Mouse (Mus musculus) lung, postnatal 10 days (tissue): ENCODE measurements at regions not wholly inside any gene's neighbourhood (a gene's known extent, or its start where the extent isn't known, plus 50 kb on each side); places are given as distances from the start of the nearest gene placed in this dataset.

Experiments
- DNase-seq: peaks from one replicate; pipeline ENCODE4 v3.0.0; 2021

GRCm38 (mm10) chr9:47441155-47441554, 88.8 kb upstream of the Cadm1 start:
- no peak for DNase-seq

- DNase-seq, result no peak
These were observed 85.8 kb upstream of the Cadm1 start for GRCm38 (mm10) chr9:47444168-47444567.

GRCm38 (mm10) chr9:47444752-47445151, 85.2 kb upstream of the Cadm1 start:
- no peak for DNase-seq

DNA sequence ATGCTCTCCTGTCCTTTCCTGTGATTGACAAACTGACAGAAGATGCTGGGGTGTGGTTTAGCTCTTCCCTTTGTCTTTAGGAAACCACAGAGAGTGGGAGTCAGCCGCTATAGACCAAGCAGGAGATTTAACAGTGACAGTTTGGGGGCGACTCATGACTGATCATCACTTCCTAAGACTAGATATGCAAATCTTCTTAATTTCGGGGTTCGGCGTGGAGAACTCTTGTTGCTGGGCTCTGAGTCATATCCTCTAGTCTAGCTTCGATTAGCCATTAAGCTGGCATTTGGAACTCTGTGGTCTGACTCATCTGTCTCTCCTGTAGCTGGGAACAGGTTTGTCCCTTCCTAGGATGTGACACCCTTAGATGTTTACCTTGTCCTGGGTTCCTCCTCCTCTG, 84.6 kb upstream of the Cadm1 start:
- no peak for DNase-seq

- no peak for DNase-seq
These were observed 77.2 kb upstream of the Cadm1 start for GRCm38 (mm10) chr9:47452752-47453151.

- DNase-seq, result peak; percentile 24
These were observed 71.1 kb upstream of the Cadm1 start for GRCm38 (mm10) chr9:47458721-47459418.

GRCm38 (mm10) chr9:47459461-47460049, 70.4 kb upstream of the Cadm1 start:
- no peak for DNase-seq

DNA sequence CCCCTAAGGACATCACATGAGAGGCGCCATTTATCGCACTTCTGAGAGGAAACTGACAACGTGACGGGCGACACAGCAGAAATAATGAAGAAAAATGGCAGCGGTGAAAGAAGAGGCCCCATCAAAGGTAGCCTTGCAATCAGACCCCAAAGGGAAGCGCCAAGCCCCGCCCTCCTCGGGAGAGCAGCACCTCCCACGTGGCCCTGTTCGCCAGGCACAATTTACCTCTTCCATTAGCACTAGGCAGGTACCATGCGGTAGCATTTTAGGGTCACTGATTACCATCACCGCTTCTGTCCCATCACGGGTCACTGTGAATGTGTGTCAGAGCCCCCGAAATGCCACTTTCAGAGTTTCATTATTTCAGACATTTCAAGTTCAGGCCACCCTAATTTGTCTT, 69.7 kb upstream of the Cadm1 start:
- DNase-seq, result no peak

- no peak for DNase-seq
These were observed 68.1 kb upstream of the Cadm1 start for GRCm38 (mm10) chr9:47461915-47462314.

GRCm38 (mm10) chr9:47466767-47467166, 63.2 kb upstream of the Cadm1 start:
- no peak for DNase-seq

- DNase-seq, result no peak
These were observed 62.2 kb upstream of the Cadm1 start for GRCm38 (mm10) chr9:47467815-47468214.

DNA sequence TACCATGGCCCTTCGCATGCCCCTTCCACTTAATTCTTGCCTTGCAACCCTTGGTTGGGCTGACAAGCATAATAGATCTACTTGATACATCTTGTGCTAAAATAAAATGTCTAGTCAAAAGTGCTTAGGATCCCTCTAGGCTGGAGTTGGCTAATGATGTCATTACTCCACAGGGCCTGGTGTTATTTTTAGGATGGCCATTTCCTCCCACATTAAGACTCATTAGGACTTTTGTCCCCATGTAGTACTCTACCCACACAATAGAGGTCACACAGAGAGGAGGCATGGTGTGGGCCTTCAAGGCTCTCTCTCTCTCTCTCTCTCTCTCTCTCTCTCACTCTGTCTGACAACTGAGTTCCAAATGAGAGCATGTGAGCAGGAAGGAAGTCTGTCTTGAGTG, 60.4 kb upstream of the Cadm1 start:
- no peak for DNase-seq

GRCm38 (mm10) chr9:47470741-47471140, 59.2 kb upstream of the Cadm1 start:
- no peak for DNase-seq

DNA sequence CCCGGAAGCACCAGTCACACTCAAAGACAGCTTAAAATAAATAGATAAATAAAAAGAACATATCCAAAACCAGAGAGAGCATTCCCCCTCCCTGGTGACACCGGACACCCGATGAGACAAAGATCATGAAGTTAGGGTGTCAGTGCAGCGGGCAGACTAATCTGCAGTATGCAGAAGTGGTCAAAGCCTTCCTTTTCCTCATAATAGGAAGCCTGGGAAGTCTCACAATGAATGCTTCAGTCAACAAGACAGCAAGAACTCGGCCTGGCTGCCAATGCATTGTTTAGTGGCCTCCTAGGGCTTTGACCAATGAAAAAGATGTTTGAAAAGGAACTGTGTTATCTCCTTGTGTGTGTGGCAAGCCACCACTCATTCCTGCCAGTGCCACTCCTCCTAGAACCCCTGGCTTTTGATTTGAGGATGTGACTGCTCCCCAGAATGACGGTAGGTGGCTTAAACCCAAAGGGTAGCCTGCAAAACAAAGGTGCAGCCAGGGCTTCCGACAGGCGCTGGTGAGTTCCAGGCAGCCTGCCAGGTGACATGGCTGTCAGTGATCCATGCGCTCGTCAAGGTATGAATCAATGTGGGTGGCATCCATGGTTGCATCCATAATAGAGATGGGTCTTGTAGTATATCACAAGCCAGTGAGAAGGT, 58.1 kb upstream of the Cadm1 start:
- peak; percentile 67 for DNase-seq

DNA sequence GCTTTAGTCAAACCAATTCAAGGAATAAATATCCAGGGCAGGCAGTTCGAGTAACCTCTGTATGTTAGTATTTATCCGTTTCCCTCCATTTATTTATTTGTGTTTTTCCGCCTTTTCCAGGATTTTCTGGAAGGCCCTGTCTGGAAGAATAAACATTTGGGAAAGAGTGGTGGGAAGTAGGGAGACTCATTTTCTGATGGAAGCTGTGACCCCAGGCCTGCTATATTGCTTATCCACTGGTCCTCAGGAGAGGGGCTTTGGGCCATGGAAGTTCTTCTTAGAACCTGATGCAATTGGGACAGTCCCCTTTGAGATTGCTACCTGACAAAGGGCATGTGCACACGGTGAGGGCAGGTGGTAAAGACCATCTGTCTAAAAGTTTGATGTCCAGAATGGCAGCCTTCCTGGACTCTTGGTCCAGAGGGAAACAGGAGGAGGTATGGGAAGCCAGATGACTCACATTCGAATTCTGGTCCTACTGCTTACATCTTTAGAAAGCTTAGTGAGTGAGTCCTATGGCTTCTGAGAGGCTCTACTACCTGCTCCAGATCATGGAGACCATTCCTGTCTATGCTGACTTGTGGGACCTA, 56.1 kb upstream of the Cadm1 start:
- no peak for DNase-seq

- DNase-seq, result no peak
These were observed 55.2 kb upstream of the Cadm1 start for GRCm38 (mm10) chr9:47474776-47475175.

GRCm38 (mm10) chr9:47477889-47478288, 52.1 kb upstream of the Cadm1 start:
- no peak for DNase-seq
